Mouse (Mus musculus): ENCODE measurements around the gene Klrc1. TPM values are rescaled to one million over a fixed set of nuclear protein-coding genes. Genes with fewer than 3 reads are reported as not detected.
"Not testable (repeated sequence)": the region's sequence is repeated elsewhere in the genome, so short reads cannot be mapped to it uniquely, and the experiment has no call there.

Klrc1 gene
- polyA plus RNA-seq (2012; rRNA removed), result 0.43 and 0.55 TPM in 2 replicates

- DNase-seq (ENCODE audit: low read depth), result no peak
Measured at GRCm38 (mm10) chr6:129678873-129679272, at the start of gene Klrc1. Gene Klrc1 (minus strand): TSS chr6:129678973.

GRCm38 (mm10) chr6:129727237-129727636 lies 48.5 kb upstream of the Klrc1 start:
- no peak for DNase-seq (ENCODE audit: low read depth)

GRCm38 (mm10) chr6:129721390-129721789 lies 42.6 kb upstream of the Klrc1 start:
- DNase-seq (ENCODE audit: low read depth), result no peak

- DNase-seq (ENCODE audit: low read depth), result no peak
Measured at GRCm38 (mm10) chr6:129720487-129720886, 41.7 kb upstream of the Klrc1 start.

- DNase-seq (ENCODE audit: low read depth), result no peak
Measured at GRCm38 (mm10) chr6:129717032-129717431, 38.3 kb upstream of the Klrc1 start, which contains the start of gene Klri1. Gene Klri1 (minus strand): TSS chr6:129717132.

GRCm38 (mm10) chr6:129713566-129713965 lies 34.8 kb upstream of the Klrc1 start:
- DNase-seq (ENCODE audit: low read depth), result no peak

- DNase-seq (ENCODE audit: low read depth), result not testable (repeated sequence)
Measured at GRCm38 (mm10) chr6:129691436-129691835, 12.7 kb upstream of the Klrc1 start.

GRCm38 (mm10) chr6:129680379-129680778 lies 1.6 kb upstream of the Klrc1 start:
- DNase-seq (ENCODE audit: low read depth), result no peak

- not testable (repeated sequence) for DNase-seq (ENCODE audit: low read depth)
Measured at GRCm38 (mm10) chr6:129661301-129661700, 17.5 kb downstream of the Klrc1 start.

GRCm38 (mm10) chr6:129660589-129660988 lies 18.2 kb downstream of the Klrc1 start, which contains the start of gene Klrc2:
Gene Klrc2 (minus strand): TSS chr6:129660689.
- not testable (repeated sequence) for DNase-seq (ENCODE audit: low read depth)

GRCm38 (mm10) chr6:129644054-129644453 lies 34.7 kb downstream of the Klrc1 start:
- not testable (repeated sequence) for DNase-seq (ENCODE audit: low read depth)

GRCm38 (mm10) chr6:129643237-129643636 lies 35.5 kb downstream of the Klrc1 start, which contains the start of gene Klrc3:
Gene Klrc3 (minus strand): TSS chr6:129643337.
- DNase-seq (ENCODE audit: low read depth), result not testable (repeated sequence)

- not testable (repeated sequence) for DNase-seq (ENCODE audit: low read depth)
Measured at GRCm38 (mm10) chr6:129631046-129631445, 47.7 kb downstream of the Klrc1 start.

- DNase-seq (ENCODE audit: low read depth), result no peak
Measured at GRCm38 (mm10) chr6:129623735-129624134, 55.0 kb downstream of the Klrc1 start, which contains the start of gene Klrk1. Gene Klrk1 (minus strand): TSS chr6:129623864.

Other genes starting within 250 kb of the Klrc1 start
- gene Clec1a, start 227.0 kb downstream of the Klrc1 start, polyA plus RNA-seq (2012; rRNA removed), result 1.2 and 2.3 TPM in 2 replicates
- gene Olr1, start 171.8 kb downstream of the Klrc1 start, polyA plus RNA-seq (2012; rRNA removed), result 0.15 and 0.16 TPM in 2 replicates
- 0.07 and 0.33 TPM in 2 replicates for gene Tmem52b, start 166.4 kb downstream of the Klrc1 start, polyA plus RNA-seq (2012; rRNA removed)
- gene Gabarapl1, start 145.8 kb downstream of the Klrc1 start, polyA plus RNA-seq (2012; rRNA removed), result 103 and 116 TPM in 2 replicates
- gene Klre1, start 101.1 kb downstream of the Klrc1 start, polyA plus RNA-seq (2012; rRNA removed), result 0.18 and 0.20 TPM in 2 replicates
- 0.16 and 0.37 TPM in 2 replicates for gene Klrd1, start 87.2 kb downstream of the Klrc1 start, polyA plus RNA-seq (2012; rRNA removed)
- gene Klrk1, start 55.1 kb downstream of the Klrc1 start, polyA plus RNA-seq (2012; rRNA removed), result 0.47 and 0.58 TPM in 2 replicates
- 0.34 TPM in 1 of 2 replicates, not detected in the other for gene Klrc3, start 35.6 kb downstream of the Klrc1 start, polyA plus RNA-seq (2012; rRNA removed)
- 0.16 TPM in 1 of 2 replicates, not detected in the other for gene Klrc2, start 18.3 kb downstream of the Klrc1 start, polyA plus RNA-seq (2012; rRNA removed)
- gene Klri1, start 38.2 kb upstream of the Klrc1 start, polyA plus RNA-seq (2012; rRNA removed), result 0.15 TPM in 1 of 2 replicates, not detected in the other
- 0.08 TPM in 1 of 2 replicates, not detected in the other for gene Klri2, start 61.5 kb upstream of the Klrc1 start, polyA plus RNA-seq (2012; rRNA removed)
- gene Gm156, start 105.3 kb upstream of the Klrc1 start, polyA plus RNA-seq (2012; rRNA removed), result not detected in 2 replicates
- not detected in 2 replicates for gene Gm17631, start 183.7 kb upstream of the Klrc1 start, polyA plus RNA-seq (2012; rRNA removed)
- 0.12 TPM in 1 of 2 replicates, not detected in the other for gene Klra17, start 197.7 kb upstream of the Klrc1 start, polyA plus RNA-seq (2012; rRNA removed)
- not detected in 2 replicates for gene Klra5, start 238.7 kb upstream of the Klrc1 start, polyA plus RNA-seq (2012; rRNA removed)